Mouse (Mus musculus): ENCODE measurements around the gene Zscan4e. TPM values are rescaled to one million over a fixed set of nuclear protein-coding genes. Genes with fewer than 3 reads are reported as not detected.

Zscan4e gene
- not detected for total RNA-seq (2023)

GRCm38 (mm10) chr7:11310582-11310981, at the start of gene Zscan4e:
Zscan4e (minus strand) TSS chr7:11310682.

Other genes starting within 250 kb of the Zscan4e start
- not detected for gene Zscan4-ps1, start 241.0 kb downstream of the Zscan4e start, total RNA-seq (2023)
- not detected for gene Zscan4d, start 144.5 kb downstream of the Zscan4e start, total RNA-seq (2023)
- not detected for gene Zscan4f, start 87.2 kb upstream of the Zscan4e start, total RNA-seq (2023)
- not detected for gene Zscan4-ps2, start 203.6 kb upstream of the Zscan4e start, total RNA-seq (2023)